9 mouse cellular contexts compared by ENCODE assay signal in genomic region chr3:154327110-154327882, GRCm38 (mm10). TPM values are rescaled to one million over a fixed set of nuclear protein-coding genes. Genes with fewer than 3 reads are reported as not detected.
DNase-seq lines count a peak whose midpoint lies in the region; ATAC-seq and TF ChIP-seq lines count a peak whose summit lies in the region.
"Had no signal": no experiment of that assay in that cellular context is flagged by ENCODE, and none has a peak within 500 bp of the region (broad histone marks: within the 10 kb centered on the region; RNA-seq: fewer than 3 reads in every experiment).

No protein-coding gene starts in this region.

- no peak overlapping the region for H3K27ac ChIP-seq in forebrain, postnatal 0 days (ENCODE audit: low read depth, low read length)
- no peak overlapping the region for H3K27ac ChIP-seq in midbrain, postnatal 0 days (ENCODE audit: low read depth, low read length)
- H3K27ac ChIP-seq in thymus, adult 2 months (ENCODE audit: control insufficient read depth, insufficient read depth, low read length) = no peak overlapping the region
- H3K27ac ChIP-seq: liver, embryonic 12.5 days had no signal

- H3K36me3 ChIP-seq in forebrain, postnatal 0 days (ENCODE audit: insufficient read depth) = no peaks in the 10 kb centered on the region
- no peaks in the 10 kb centered on the region for H3K36me3 ChIP-seq in midbrain, postnatal 0 days (ENCODE audit: insufficient read depth, low read length)
- no peaks in the 10 kb centered on the region for H3K36me3 ChIP-seq in thymus, adult 2 months (ENCODE audit: control insufficient read depth, insufficient read depth, low read length)
- H3K36me3 ChIP-seq: liver, embryonic 12.5 days had no signal

- intact Hi-C loops in heart, postnatal 10 days (cut with DNase I) = loop anchor here (5.0 kb wide), 1 partner anchor 380 kb away; no protein-coding TSS in a partner anchor

- H3K4me3 ChIP-seq in forebrain, postnatal 0 days (ENCODE audit: low read depth, low read length) = peak overlapping the region; percentile 35; the same call in 1 of the 2 replicates
- no peak overlapping the region for H3K4me3 ChIP-seq in midbrain, postnatal 0 days (ENCODE audit: low read depth, low read length)
- no peak overlapping the region for H3K4me3 ChIP-seq in thymus, adult 2 months (ENCODE audit: control insufficient read depth, insufficient read depth, low read length)

- no peaks in the 10 kb centered on the region for H3K4me1 ChIP-seq in forebrain, postnatal 0 days (ENCODE audit: insufficient read depth)
- 0 out of 2 replicates have a peak, but pooled peaks cover 7% of the 10 kb centered on the region for H3K4me1 ChIP-seq in midbrain, postnatal 0 days (ENCODE audit: insufficient read depth, low read length)
- H3K4me1 ChIP-seq in thymus, adult 2 months (replicated peaks; ENCODE audit: control insufficient read depth, insufficient read depth, low read length) = no peaks in the 10 kb centered on the region

- TF ChIP-seq POLR2A in thymus, adult 2 months (IDR thresholded peaks at IDR 0.05; ENCODE audit: control insufficient read depth, extremely low read depth, insufficient read depth, low read length, poor library complexity) = no peak

- no peak for ATAC-seq in forebrain, postnatal 0 days
- 0 out of 2 replicates have a peak, but pooled peaks have one; percentile 38 for ATAC-seq in midbrain, postnatal 0 days (ENCODE audit: low FRiP score)

- H3K4me2 ChIP-seq in forebrain, postnatal 0 days (ENCODE audit: low read depth) = no peak overlapping the region
- H3K4me2 ChIP-seq in midbrain, postnatal 0 days (ENCODE audit: low read depth, low read length, poor library complexity, severe bottlenecking) = no peak overlapping the region

- 6% methylated on average over 13 of the region's 13 CpGs for WGBS in forebrain, postnatal 0 days
- 3% methylated on average over 13 of the region's 13 CpGs for WGBS in midbrain, postnatal 0 days
- WGBS in thymus, adult 2 months = 8% methylated on average over 13 of the region's 13 CpGs

- no peaks in the 10 kb centered on the region for H3K9me3 ChIP-seq in forebrain, postnatal 0 days (ENCODE audit: low read length)
- no peaks in the 10 kb centered on the region for H3K9me3 ChIP-seq in midbrain, postnatal 0 days (ENCODE audit: low read length)
- H3K9me3 ChIP-seq: liver, embryonic 12.5 days had no signal

- DNase-seq in heart, postnatal 10 days = peak; percentile 5 to 16
- no peak for DNase-seq in heart, postnatal 4 days
- peak; percentile 27 for DNase-seq in embryo, embryonic 11 days
- DNase-seq in forebrain, postnatal 0 days = peak; percentile 42
- DNase-seq in midbrain, postnatal 0 days (ENCODE audit: low spot score) = no peak
- DNase-seq in layer of hippocampus, adult 11-12 months (ENCODE audit: low spot score) = no peak
- DNase-seq in adrenal gland, adult 18-20 months (ENCODE audit: low spot score in 2 of 2) = no peak
- no peak for DNase-seq in thymus, adult 2 months

- TF ChIP-seq CTCF in forebrain, postnatal 0 days (IDR thresholded peaks at IDR 0.05; ENCODE audit: low read depth) = no peak
- no peak for TF ChIP-seq CTCF in midbrain, postnatal 0 days (IDR thresholded peaks at IDR 0.05)
- no peak for TF ChIP-seq CTCF in thymus, adult 2 months (IDR thresholded peaks at IDR 0.05; ENCODE audit: borderline replicate concordance, control insufficient read depth, extremely low read depth, insufficient read depth, low read length, poor library complexity)

- H3K27me3 ChIP-seq in forebrain, postnatal 0 days (ENCODE audit: insufficient read depth, low read length) = peaks cover 62% of the 10 kb centered on the region
- H3K27me3 ChIP-seq in midbrain, postnatal 0 days (ENCODE audit: insufficient read depth, low read length) = peaks cover 53% of the 10 kb centered on the region
- peaks cover 16% of the 10 kb centered on the region for H3K27me3 ChIP-seq in thymus, adult 2 months (ENCODE audit: control insufficient read depth, insufficient read depth, low read length)

- no peak overlapping the region for H3K9ac ChIP-seq in forebrain, postnatal 0 days
- no peak overlapping the region for H3K9ac ChIP-seq in midbrain, postnatal 0 days (replicated peaks; ENCODE audit: low read length, poor library complexity, severe bottlenecking)
- H3K9ac ChIP-seq: liver, embryonic 12.5 days had no signal

RNA-seq across cellular contexts. Expression of gene Lhx8, which starts 3.2 kb away (rescaled TPM):
- total RNA-seq in heart, postnatal 10 days (2021) = under 1 TPM in 1 of 2 experiments, not detected in 1; 0.48 TPM
- not detected for total RNA-seq in heart, postnatal 4 days (2021)
- total RNA-seq in forebrain, postnatal 0 days (2014; rRNA removed) = 13.4 and 24.2 TPM in 2 replicates
- polyA plus RNA-seq in forebrain, postnatal 0 days (2015; fragmentation: Nextera tagmentation; extraction: Ambion mirVana) = 18.9 and 21.6 TPM in 2 replicates
- 0.49 TPM in 1 of 2 replicates, not detected in the other for total RNA-seq in midbrain, postnatal 0 days (2014; rRNA removed)
- polyA plus RNA-seq in midbrain, postnatal 0 days (2015; fragmentation: Nextera tagmentation; extraction: Ambion mirVana) = 0.58 and 1.0 TPM in 2 replicates
- total RNA-seq in adrenal gland, adult 18-20 months (2021) = under 1 TPM; 0.13 to 0.36 TPM
- polyA plus RNA-seq in thymus, adult 2 months (2012; rRNA removed) = 0.32 and 0.57 TPM in 2 replicates
- polyA plus RNA-seq: liver, embryonic 12.5 days had no signal

Comparison
In these comparisons a context has a peak if more than half of its experiments do, and no peak if none do; other contexts are left out.
1. DNase-seq: peak in heart, postnatal 10 days (2 of 2), embryo, embryonic 11 days (single experiment) and forebrain, postnatal 0 days (single experiment); none in heart, postnatal 4 days (single experiment), midbrain, postnatal 0 days (single experiment), layer of hippocampus, adult 11-12 months (single experiment), adrenal gland, adult 18-20 months (0 of 2) and thymus, adult 2 months (single experiment).